Mouse (Mus musculus): ENCODE measurements at regions not wholly inside any gene's neighbourhood (a gene's known extent, or its start where the extent isn't known, plus 50 kb on each side); places are given as distances from the start of the nearest gene placed in this dataset.

DNA sequence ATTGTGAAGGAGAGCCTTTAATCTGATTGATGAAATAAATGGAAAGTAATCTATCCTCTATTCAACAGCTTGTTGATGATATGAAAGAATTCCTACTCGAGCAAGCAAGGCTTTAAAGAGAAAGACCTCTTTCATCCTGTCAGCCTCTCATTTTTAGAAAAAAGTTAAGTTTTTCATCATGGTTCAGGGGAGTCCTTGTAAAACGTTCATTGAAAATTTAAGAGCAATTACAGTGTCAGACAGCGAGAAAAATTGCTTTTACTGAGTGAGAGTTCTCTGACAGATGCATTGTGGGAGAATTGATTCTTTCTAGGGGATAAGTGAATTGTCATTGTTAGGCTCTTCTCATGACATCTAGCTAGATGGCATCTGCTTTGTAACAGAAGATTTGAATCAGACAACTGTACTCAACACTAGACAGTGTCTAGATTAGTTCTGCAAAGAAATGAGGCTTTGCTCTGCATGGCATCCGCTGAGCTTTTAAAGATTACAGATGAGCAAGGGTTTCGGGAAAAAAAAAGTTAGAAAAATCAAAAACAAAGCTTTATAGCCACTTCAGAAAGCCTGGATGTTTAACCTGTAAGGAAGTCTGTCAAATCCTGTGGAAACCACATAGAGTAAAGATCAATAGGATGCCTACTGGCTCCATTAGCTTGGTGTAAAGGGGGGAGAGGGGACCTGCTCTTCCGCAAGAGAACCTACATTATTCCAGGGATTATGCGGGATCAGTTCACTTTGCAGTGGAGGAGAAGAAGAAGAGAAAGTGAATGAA is 332.2 kb downstream of the Isl1 start:
- no peak for TF ChIP-seq CTCF (IDR thresholded peaks at IDR 0.05; ENCODE audit: borderline replicate concordance, extremely low read depth, insufficient read depth, insufficient read length)
- TF ChIP-seq POLR2A (IDR thresholded peaks at IDR 0.05; ENCODE audit: borderline replicate concordance, extremely low read depth, insufficient read depth, insufficient read length, poor library complexity, severe bottlenecking): no peak
